Mouse (Mus musculus) kidney, adult 2 months (tissue): ENCODE measurements around the gene Akap9.
"Not testable (repeated sequence)": the region's sequence is repeated elsewhere in the genome, so short reads cannot be mapped to it uniquely, and the experiment has no call there.

Experiments
- CTCF ChIP-seq: fragments of 200-500 bp; conservative IDR thresholded peaks from 2 replicates; pipeline ENCODE4 v1.5.1; 2011; ENCODE audit warnings: low read depth, mild to moderate bottlenecking, control low read depth, low read length, moderate library complexity, mixed read lengths; ENCODE audit not compliant: insufficient read depth, insufficient read length
- POLR2A ChIP-seq: fragments of 200-500 bp; IDR thresholded peaks from one replicate; pipeline ENCODE4 v1.6.1; 2011; ENCODE audit warnings: low read depth, low read length, control low read depth

DNA sequence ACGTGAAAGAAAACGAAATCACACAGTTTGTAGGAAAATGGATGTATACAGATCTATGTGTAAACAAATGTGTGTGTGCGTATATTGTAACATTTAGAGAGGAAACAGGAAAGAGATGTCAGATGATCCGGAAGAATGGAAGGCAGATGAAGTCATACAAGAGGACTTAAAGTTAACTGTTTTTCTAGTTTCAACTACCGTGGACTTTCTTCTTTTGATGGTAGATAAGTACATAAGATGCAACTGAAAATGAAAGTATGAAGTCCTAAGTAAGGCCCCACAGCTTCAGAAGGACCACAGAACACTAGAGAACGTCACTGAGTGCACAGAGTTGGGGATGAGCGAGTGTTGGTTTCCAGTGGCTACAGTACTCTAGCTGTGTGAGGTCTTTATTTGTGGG is 41.0 kb upstream of the Akap9 start:
- TF ChIP-seq POLR2A, CTCF: not testable (repeated sequence)
